Mouse (Mus musculus) ES-Bruce4 (cell line): Measurements from ENCODE around the gene Dnase2b.

Experiments used
- EP300 ChIP-seq: IDR thresholded peaks from 2 replicates; pipeline ENCODE4 v1.6.1; 2011; ENCODE audit warnings: low read depth, low read length; ENCODE audit not compliant: insufficient read depth
- POLR2A ChIP-seq: IDR thresholded peaks from one replicate; pipeline ENCODE4 v1.8.1; 2011; ENCODE audit warnings: low read length; ENCODE audit not compliant: insufficient read depth

DNA sequence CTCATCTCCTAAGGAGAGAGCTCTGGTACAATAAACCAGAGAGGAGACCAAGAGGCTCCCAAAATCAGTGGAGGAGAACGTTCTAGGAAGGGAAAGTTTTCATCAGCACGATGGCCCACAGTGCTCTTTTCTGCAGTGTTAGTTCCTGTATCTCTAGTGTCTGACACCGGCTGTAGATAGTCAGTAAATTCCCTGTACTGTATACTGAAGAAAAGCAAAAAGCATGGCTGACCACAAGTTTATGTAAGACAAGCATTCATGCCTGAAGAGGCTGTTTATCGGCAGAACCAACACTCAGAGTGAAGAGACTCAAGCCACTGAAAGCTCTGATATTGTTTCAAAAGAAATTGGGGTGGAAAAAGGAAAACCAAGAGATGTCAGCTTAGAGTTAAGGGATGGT lies 31.9 kb downstream of the Dnase2b start:
- no peak for TF ChIP-seq POLR2A
- no peak for TF ChIP-seq EP300
